10 mouse cellular contexts compared by ENCODE assay signal in genomic region chr7:65734024-65734423, GRCm38 (mm10). TPM values are rescaled to one million over a fixed set of nuclear protein-coding genes. Genes with fewer than 3 reads are reported as not detected.
DNase-seq lines count a peak whose midpoint lies in the region; ATAC-seq and TF ChIP-seq lines count a peak whose summit lies in the region.
"Had no signal": no experiment of that assay in that cellular context is flagged by ENCODE, and none has a peak within 500 bp of the region (broad histone marks: within the 10 kb centered on the region; RNA-seq: fewer than 3 reads in every experiment).

No protein-coding gene starts in this region.

- H3K36me3 ChIP-seq in embryonic facial prominence, embryonic 14.5 days (ENCODE audit: control insufficient read depth, insufficient read depth, low read length): no peaks in the 10 kb centered on the region
- H3K36me3 ChIP-seq in embryonic facial prominence, embryonic 10.5 days (replicated peaks): no peaks in the 10 kb centered on the region
- H3K36me3 ChIP-seq in forebrain, embryonic 12.5 days (replicated peaks): no peaks in the 10 kb centered on the region
- H3K36me3 ChIP-seq: hindbrain, embryonic 15.5 days; neural tube, embryonic 12.5 days had no signal

- no peak overlapping the region for H3K9ac ChIP-seq in embryonic facial prominence, embryonic 14.5 days (ENCODE audit: low read depth, low read length)
- no peak overlapping the region for H3K9ac ChIP-seq in forebrain, embryonic 12.5 days
- H3K9ac ChIP-seq: hindbrain, embryonic 15.5 days; neural tube, embryonic 12.5 days had no signal

- no peak overlapping the region for H3K27ac ChIP-seq in embryonic facial prominence, embryonic 14.5 days (replicated peaks; ENCODE audit: low read depth, low read length)
- H3K27ac ChIP-seq in embryonic facial prominence, embryonic 10.5 days (replicated peaks): no peak overlapping the region
- no peak overlapping the region for H3K27ac ChIP-seq in layer of hippocampus, adult 2 months
- H3K27ac ChIP-seq in forebrain, embryonic 12.5 days: no peak overlapping the region
- H3K27ac ChIP-seq: hindbrain, embryonic 15.5 days; neural tube, embryonic 12.5 days had no signal

- H3K9me3 ChIP-seq in embryonic facial prominence, embryonic 14.5 days (ENCODE audit: control insufficient read depth, low read length): no peaks in the 10 kb centered on the region
- H3K9me3 ChIP-seq in embryonic facial prominence, embryonic 10.5 days: no peaks in the 10 kb centered on the region
- H3K9me3 ChIP-seq in forebrain, embryonic 12.5 days: no peaks in the 10 kb centered on the region
- H3K9me3 ChIP-seq: hindbrain, embryonic 15.5 days; neural tube, embryonic 12.5 days had no signal

- no peak for ATAC-seq in embryonic facial prominence, embryonic 14.5 days (ENCODE audit: low read depth)
- ATAC-seq in forebrain, embryonic 12.5 days (ENCODE audit: low FRiP score): no peak

- DNase-seq in embryonic facial prominence, embryonic 14.5 days (ENCODE audit: low spot score): peak; percentile 34
- DNase-seq in embryonic facial prominence, embryonic 10.5 days (ENCODE audit: low spot score): no peak
- no peak for DNase-seq in layer of hippocampus, adult 2 months (ENCODE audit: low spot score in 2 of 2)
- no peak for DNase-seq in layer of hippocampus, adult 8-10 months (ENCODE audit: low spot score in 2 of 2)
- peak; percentile 27 for DNase-seq in R1 (ENCODE audit: low read depth, low spot score)
- no peak for DNase-seq in lung, adult 2 months
- DNase-seq in urinary bladder, adult 2 months (ENCODE audit: low spot score): no peak

- peak; percentile 70 for TF ChIP-seq CTCF in layer of hippocampus, adult 2 months (conservative IDR thresholded peaks at IDR 0.05)
- peak; percentile 39; the same call in 1 of the 2 replicates for TF ChIP-seq CTCF in lung, adult 2 months (IDR thresholded peaks at IDR 0.05; ENCODE audit: insufficient read depth, low read length)

- WGBS in embryonic facial prominence, embryonic 14.5 days: 76% methylated on average over 2 of the region's 2 CpGs
- 85% methylated on average over 2 of the region's 2 CpGs for WGBS in embryonic facial prominence, embryonic 10.5 days
- 62% methylated on average over 2 of the region's 2 CpGs for WGBS in lung, adult 2 months
- WGBS in forebrain, embryonic 12.5 days: 90% methylated on average over 2 of the region's 2 CpGs

- no peak for TF ChIP-seq POLR2A in lung, adult 2 months (IDR thresholded peaks at IDR 0.05; ENCODE audit: borderline replicate concordance, extremely low read depth, low read depth, low read length)

- no peak overlapping the region for H3K4me3 ChIP-seq in embryonic facial prominence, embryonic 14.5 days (ENCODE audit: low read depth, low read length)
- H3K4me3 ChIP-seq in embryonic facial prominence, embryonic 10.5 days: no peak overlapping the region
- no peak overlapping the region for H3K4me3 ChIP-seq in layer of hippocampus, adult 2 months
- H3K4me3 ChIP-seq in lung, adult 2 months (replicated peaks; ENCODE audit: extremely low read depth, low read depth, low read length): no peak overlapping the region
- no peak overlapping the region for H3K4me3 ChIP-seq in forebrain, embryonic 12.5 days (replicated peaks)
- H3K4me3 ChIP-seq: hindbrain, embryonic 15.5 days; neural tube, embryonic 12.5 days had no signal

- no peaks in the 10 kb centered on the region for H3K4me1 ChIP-seq in embryonic facial prominence, embryonic 14.5 days (ENCODE audit: control insufficient read depth, insufficient read depth, low read length)
- no peaks in the 10 kb centered on the region for H3K4me1 ChIP-seq in embryonic facial prominence, embryonic 10.5 days
- no peaks in the 10 kb centered on the region for H3K4me1 ChIP-seq in lung, adult 2 months (ENCODE audit: control insufficient read depth, insufficient read depth, low read length)
- H3K4me1 ChIP-seq in forebrain, embryonic 12.5 days: no peaks in the 10 kb centered on the region
- H3K4me1 ChIP-seq: hindbrain, embryonic 15.5 days; neural tube, embryonic 12.5 days had no signal

- H3K27me3 ChIP-seq in embryonic facial prominence, embryonic 14.5 days (replicated peaks; ENCODE audit: control insufficient read depth, insufficient read depth, low read length): no peaks in the 10 kb centered on the region
- no peaks in the 10 kb centered on the region for H3K27me3 ChIP-seq in embryonic facial prominence, embryonic 10.5 days (replicated peaks; ENCODE audit: low read depth, poor library complexity, severe bottlenecking)
- H3K27me3 ChIP-seq in forebrain, embryonic 12.5 days: no peaks in the 10 kb centered on the region
- H3K27me3 ChIP-seq: hindbrain, embryonic 15.5 days; neural tube, embryonic 12.5 days had no signal

- no peak overlapping the region for H3K4me2 ChIP-seq in embryonic facial prominence, embryonic 14.5 days (ENCODE audit: low read depth, low read length)
- no peak overlapping the region for H3K4me2 ChIP-seq in forebrain, embryonic 12.5 days
- H3K4me2 ChIP-seq: hindbrain, embryonic 15.5 days; neural tube, embryonic 12.5 days had no signal

RNA-seq across cellular contexts. Expression of gene Tm2d3, which starts 43.1 kb away (rescaled TPM):
- 78.7 and 83.1 TPM in 2 replicates for polyA plus RNA-seq in embryonic facial prominence, embryonic 14.5 days (2014; fragmentation: Nextera tagmentation; extraction: Ambion mirVana)
- 74.0 and 76.6 TPM in 2 replicates for polyA plus RNA-seq in embryonic facial prominence, embryonic 10.5 days (2016; fragmentation: Nextera tagmentation; extraction: Ambion mirVana)
- total RNA-seq in layer of hippocampus, adult 2 months (2021): 10 to 100 TPM; 41.3 to 48.2 TPM
- 10 to 100 TPM; 40.9 to 63.0 (median 51.9) TPM for total RNA-seq in layer of hippocampus, adult 8-10 months (2022)
- polyA plus RNA-seq in lung, adult 2 months (2012; rRNA removed): 85.5 and 92.1 TPM in 2 replicates
- polyA plus RNA-seq in urinary bladder, adult 2 months (2012; rRNA removed): 83.6 and 112 TPM in 2 replicates
- 58.8 and 60.9 TPM in 2 replicates for polyA plus RNA-seq in forebrain, embryonic 12.5 days (2016; fragmentation: Nextera tagmentation; extraction: Ambion mirVana)

Comparison
In these comparisons a context has a peak if more than half of its experiments do, and no peak if none do; other contexts are left out.
1. DNase-seq: peak in embryonic facial prominence, embryonic 14.5 days (single experiment) and R1 (single experiment); none in embryonic facial prominence, embryonic 10.5 days (single experiment), layer of hippocampus, adult 2 months (0 of 2), layer of hippocampus, adult 8-10 months (0 of 2), lung, adult 2 months (single experiment) and urinary bladder, adult 2 months (single experiment).